Mouse (Mus musculus) erythroblast, embryonic 14.5 days (primary cell): ENCODE data around the gene Ccdc138.

ENCODE experiments used
- GATA1 ChIP-seq: IDR thresholded peaks from 2 replicates; pipeline ENCODE4 v1.6.1; 2012; ENCODE audit warnings: low read length, inconsistent platforms, mixed read lengths
- TAL1 ChIP-seq: IDR thresholded peaks from 3 replicates; pipeline ENCODE4 v1.6.1; 2012; ENCODE audit warnings: low read length, inconsistent platforms, mixed read lengths

DNA sequence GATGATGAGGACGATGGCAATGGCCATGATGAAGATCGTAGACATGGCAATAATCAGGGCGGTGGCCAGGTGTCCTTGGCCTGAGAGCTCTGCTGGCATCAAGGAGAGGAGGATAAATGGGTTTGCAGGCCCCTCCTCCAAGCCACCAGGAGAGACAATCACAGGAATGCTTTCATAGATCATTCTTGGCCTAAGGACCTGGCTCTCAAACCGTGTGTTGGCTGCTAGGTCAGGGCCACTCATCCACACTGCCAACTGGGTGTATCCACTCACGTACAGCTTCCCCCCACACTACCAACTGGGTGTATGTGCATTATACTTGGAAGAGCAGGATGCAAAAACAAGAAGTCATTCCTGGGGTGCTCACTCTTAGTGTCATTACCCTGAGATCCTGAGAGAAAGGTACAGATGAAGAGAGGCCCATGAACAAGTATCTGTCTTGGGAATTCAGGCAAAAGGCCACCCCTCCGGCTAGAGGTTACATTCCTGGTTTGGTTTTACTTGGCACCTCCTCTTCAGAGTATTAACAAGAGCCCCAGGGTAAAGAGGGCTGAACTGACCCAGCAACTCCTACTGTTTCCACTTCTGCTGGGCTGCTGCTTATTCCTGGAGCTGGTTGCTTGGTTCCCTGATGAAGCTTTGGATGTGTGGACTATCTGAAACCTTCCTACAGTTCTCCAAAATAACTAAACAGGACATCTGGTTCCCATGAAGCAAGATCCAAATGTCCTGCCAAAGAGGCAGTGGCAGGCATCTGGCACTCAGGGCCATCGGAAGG is 112.9 kb downstream of the Ccdc138 start:
- TF ChIP-seq TAL1, result no peak
- TF ChIP-seq GATA1, result no peak
